In genomic region chr4:45530662-45531542, GRCm38 (mm10) we compare ENCODE assay signal across 8 mouse cellular contexts. TPM values are rescaled to one million over a fixed set of nuclear protein-coding genes. Genes with fewer than 3 reads are reported as not detected.
DNase-seq lines count a peak whose midpoint lies in the region; ATAC-seq and TF ChIP-seq lines count a peak whose summit lies in the region.

No protein-coding gene starts in this region.

- H3K4me1 ChIP-seq in embryonic fibroblast, embryonic 13.5 days (ENCODE audit: control insufficient read depth, insufficient read depth, low read length) = peaks cover 3% of the 10 kb centered on the region; the same call in 1 of the 2 replicates
- H3K4me1 ChIP-seq in heart, embryonic 10.5 days = peaks cover 59% of the 10 kb centered on the region
- peaks cover 43% of the 10 kb centered on the region for H3K4me1 ChIP-seq in kidney, embryonic 14.5 days (ENCODE audit: control insufficient read depth, insufficient read depth, low read length)
- peaks cover 52% of the 10 kb centered on the region for H3K4me1 ChIP-seq in limb, embryonic 14.5 days (ENCODE audit: control insufficient read depth, insufficient read depth, low read length)
- H3K4me1 ChIP-seq in midbrain, embryonic 16.5 days (ENCODE audit: control insufficient read depth, insufficient read depth, low read length) = peaks cover 30% of the 10 kb centered on the region
- peaks cover 6% of the 10 kb centered on the region for H3K4me1 ChIP-seq in spleen, adult 2 months (ENCODE audit: control insufficient read depth, insufficient read depth, insufficient read length)

- peak overlapping the region; percentile 39 for H3K27ac ChIP-seq in embryonic fibroblast, embryonic 13.5 days (ENCODE audit: insufficient read depth, low read length)
- H3K27ac ChIP-seq in heart, embryonic 10.5 days = peak overlapping the region; percentile 90
- H3K27ac ChIP-seq in kidney, embryonic 14.5 days (ENCODE audit: low read depth, low read length) = peak overlapping the region; percentile 97
- H3K27ac ChIP-seq in limb, embryonic 14.5 days (replicated peaks; ENCODE audit: low read depth, low read length) = peak overlapping the region; percentile 80
- peak overlapping the region; percentile 82 for H3K27ac ChIP-seq in midbrain, embryonic 16.5 days (ENCODE audit: low read length)
- H3K27ac ChIP-seq in spleen, adult 2 months (ENCODE audit: insufficient read depth, low read length) = peak overlapping the region; percentile 90

- H3K4me2 ChIP-seq in kidney, embryonic 14.5 days (replicated peaks; ENCODE audit: low read depth, low read length) = peak overlapping the region; percentile 99
- H3K4me2 ChIP-seq in limb, embryonic 14.5 days (replicated peaks; ENCODE audit: low read depth, low read length, severe bottlenecking) = peak overlapping the region; percentile 96
- peak overlapping the region; percentile 92 for H3K4me2 ChIP-seq in midbrain, embryonic 16.5 days (ENCODE audit: low read length)

- no peak for TF ChIP-seq CTCF in embryonic fibroblast, embryonic 13.5 days (IDR thresholded peaks at IDR 0.05; ENCODE audit: borderline replicate concordance, insufficient read depth, low read length)
- no peak for TF ChIP-seq CTCF in spleen, adult 2 months (IDR thresholded peaks at IDR 0.05; ENCODE audit: extremely low read depth, insufficient read depth, insufficient read length, insufficient replicate concordance)

- WGBS in heart, embryonic 10.5 days = under 1% methylated on average over 57 of the region's 68 CpGs
- 1% methylated on average over 53 of the region's 68 CpGs for WGBS in kidney, embryonic 14.5 days
- WGBS in limb, embryonic 14.5 days = under 1% methylated on average over 30 of the region's 68 CpGs
- WGBS in midbrain, embryonic 16.5 days = 0% methylated on average over 42 of the region's 68 CpGs
- WGBS in spleen, adult 2 months = 1% methylated on average over 55 of the region's 68 CpGs

- DNase-seq in B cell, adult 2 months = peak; percentile 87 to 89
- DNase-seq in brain, adult 2 months (ENCODE audit: low read depth, low spot score) = peak; percentile 90
- peak; percentile 98 for DNase-seq in heart, embryonic 10.5 days (ENCODE audit: low spot score)
- DNase-seq in limb, embryonic 14.5 days (ENCODE audit: low spot score) = peak; percentile 97
- peak; percentile 76 to 84 for DNase-seq in spleen, adult 2 months (ENCODE audit: low read depth in 1 of 2, low spot score in 2 of 2)

- no peaks in the 10 kb centered on the region for H3K27me3 ChIP-seq in heart, embryonic 10.5 days (ENCODE audit: insufficient read depth, poor library complexity, severe bottlenecking)
- no peaks in the 10 kb centered on the region for H3K27me3 ChIP-seq in kidney, embryonic 14.5 days (ENCODE audit: control insufficient read depth, insufficient read depth, low read length)
- no peaks in the 10 kb centered on the region for H3K27me3 ChIP-seq in limb, embryonic 14.5 days (ENCODE audit: control insufficient read depth, insufficient read depth, low read length)
- H3K27me3 ChIP-seq in midbrain, embryonic 16.5 days (ENCODE audit: control insufficient read depth, insufficient read depth, low read depth, low read length) = peaks cover 4% of the 10 kb centered on the region; the same call in 1 of the 2 replicates
- peaks cover 13% of the 10 kb centered on the region for H3K27me3 ChIP-seq in spleen, adult 2 months (ENCODE audit: control insufficient read depth, insufficient read depth, low read length)

- H3K36me3 ChIP-seq in heart, embryonic 10.5 days = peaks cover 8% of the 10 kb centered on the region
- H3K36me3 ChIP-seq in kidney, embryonic 14.5 days (ENCODE audit: control insufficient read depth, insufficient read depth, low read length) = no peaks in the 10 kb centered on the region
- no peaks in the 10 kb centered on the region for H3K36me3 ChIP-seq in limb, embryonic 14.5 days (ENCODE audit: control insufficient read depth, insufficient read depth, low read length)
- no peaks in the 10 kb centered on the region for H3K36me3 ChIP-seq in midbrain, embryonic 16.5 days (ENCODE audit: control insufficient read depth, insufficient read depth, low read length)
- H3K36me3 ChIP-seq in spleen, adult 2 months (ENCODE audit: control insufficient read depth, insufficient read depth, low read length) = no peaks in the 10 kb centered on the region

- H3K4me3 ChIP-seq in embryonic fibroblast, embryonic 13.5 days (ENCODE audit: insufficient read depth, low read length) = peak overlapping the region; percentile 66
- peak overlapping the region; percentile 88 for H3K4me3 ChIP-seq in heart, embryonic 10.5 days
- peak overlapping the region; percentile 77 for H3K4me3 ChIP-seq in kidney, embryonic 14.5 days (ENCODE audit: low read length)
- H3K4me3 ChIP-seq in limb, embryonic 14.5 days (replicated peaks; ENCODE audit: low read length) = peak overlapping the region; percentile 72
- H3K4me3 ChIP-seq in midbrain, embryonic 16.5 days (ENCODE audit: low read depth, low read length) = peak overlapping the region; percentile 82
- peak overlapping the region; percentile 79 for H3K4me3 ChIP-seq in spleen, adult 2 months (ENCODE audit: extremely low read depth, insufficient read depth, insufficient read length)

- TF ChIP-seq POLR2A in embryonic fibroblast, embryonic 13.5 days (IDR thresholded peaks at IDR 0.05; ENCODE audit: low read depth, low read length) = peak; percentile 61
- peak; percentile 85; the same call in 1 of the 2 replicates for TF ChIP-seq POLR2A in limb, embryonic 14.5 days (IDR thresholded peaks at IDR 0.05; ENCODE audit: borderline replicate concordance, extremely low read depth, insufficient read depth, insufficient read length)
- no peak for TF ChIP-seq POLR2A in spleen, adult 2 months (IDR thresholded peaks at IDR 0.05; ENCODE audit: low read depth, low read length)

- ATAC-seq in kidney, embryonic 14.5 days (ENCODE audit: low FRiP score, low TSS enrichment) = peak; percentile 86
- ATAC-seq in limb, embryonic 14.5 days (ENCODE audit: low FRiP score, low read depth) = peak; percentile 87
- ATAC-seq in midbrain, embryonic 16.5 days = peak; percentile 89

- peak overlapping the region; percentile 89 for H3K9ac ChIP-seq in kidney, embryonic 14.5 days (ENCODE audit: low read depth, low read length)
- H3K9ac ChIP-seq in limb, embryonic 14.5 days (ENCODE audit: low read depth, low read length, severe bottlenecking) = peak overlapping the region; percentile 80
- H3K9ac ChIP-seq in midbrain, embryonic 16.5 days (ENCODE audit: low read depth, low read length) = peak overlapping the region; percentile 81

- no peaks in the 10 kb centered on the region for H3K9me3 ChIP-seq in heart, embryonic 10.5 days
- H3K9me3 ChIP-seq in kidney, embryonic 14.5 days (ENCODE audit: control insufficient read depth, low read length) = no peaks in the 10 kb centered on the region
- no peaks in the 10 kb centered on the region for H3K9me3 ChIP-seq in limb, embryonic 14.5 days (ENCODE audit: control insufficient read depth, low read length)
- no peaks in the 10 kb centered on the region for H3K9me3 ChIP-seq in midbrain, embryonic 16.5 days (replicated peaks; ENCODE audit: control insufficient read depth, low read length, poor library complexity, severe bottlenecking)

RNA-seq across cellular contexts. Expression of gene Shb, which starts 1.4 kb away (rescaled TPM):
- 11.4 and 11.9 TPM in 2 replicates for polyA plus RNA-seq in embryonic fibroblast, embryonic 13.5 days (2011; ENCODE audit: insufficient read length, low read depth, missing spikeins)
- polyA plus RNA-seq in heart, embryonic 10.5 days (2016; fragmentation: Nextera tagmentation; extraction: Ambion mirVana) = 8.2 and 8.3 TPM in 2 replicates
- polyA plus RNA-seq in kidney, embryonic 14.5 days (2014; fragmentation: Nextera tagmentation; extraction: Ambion mirVana) = 6.0 and 6.1 TPM in 2 replicates
- polyA plus RNA-seq in limb, embryonic 14.5 days (2012; rRNA removed) = 19.0 and 20.9 TPM in 2 replicates
- polyA plus RNA-seq in limb, embryonic 14.5 days (2014; fragmentation: Nextera tagmentation; extraction: Ambion mirVana) = 9.2 and 10.6 TPM in 2 replicates
- 3.5 and 4.2 TPM in 2 replicates for polyA plus RNA-seq in midbrain, embryonic 16.5 days (2015; fragmentation: Nextera tagmentation; extraction: Ambion mirVana)
- polyA plus RNA-seq in spleen, adult 2 months (2012; rRNA removed) = 8.6 and 9.7 TPM in 2 replicates

Comparison
In these comparisons a context has a peak if more than half of its experiments do, and no peak if none do; other contexts are left out.
1. Peak in every context shown above with its lines: DNase-seq, ATAC-seq, H3K4me3 ChIP-seq and H3K27ac ChIP-seq.
2. H3K27ac ChIP-seq: peak in every context shown above with its lines; median percentile 97 in kidney, embryonic 14.5 days; 90 in heart, embryonic 10.5 days; 90 in spleen, adult 2 months; 82 in midbrain, embryonic 16.5 days; 80 in limb, embryonic 14.5 days; 39 in embryonic fibroblast, embryonic 13.5 days.